Mouse (Mus musculus): ENCODE measurements around the gene Qk.

The Qk gene

GRCm38 (mm10) chr17:10319685-10320455 lies at the start of gene Qk:
Gene Qk (minus strand): TSS chr17:10319854.
- DNase-seq (ENCODE audit: inconsistent ontology term) = peak; percentile 96

- no peak for DNase-seq (ENCODE audit: inconsistent ontology term)
These were observed 47.4 kb upstream of the Qk start for GRCm38 (mm10) chr17:10367044-10367443.

- DNase-seq (ENCODE audit: inconsistent ontology term) = no peak
These were observed 46.9 kb upstream of the Qk start for GRCm38 (mm10) chr17:10366577-10366976.

DNA sequence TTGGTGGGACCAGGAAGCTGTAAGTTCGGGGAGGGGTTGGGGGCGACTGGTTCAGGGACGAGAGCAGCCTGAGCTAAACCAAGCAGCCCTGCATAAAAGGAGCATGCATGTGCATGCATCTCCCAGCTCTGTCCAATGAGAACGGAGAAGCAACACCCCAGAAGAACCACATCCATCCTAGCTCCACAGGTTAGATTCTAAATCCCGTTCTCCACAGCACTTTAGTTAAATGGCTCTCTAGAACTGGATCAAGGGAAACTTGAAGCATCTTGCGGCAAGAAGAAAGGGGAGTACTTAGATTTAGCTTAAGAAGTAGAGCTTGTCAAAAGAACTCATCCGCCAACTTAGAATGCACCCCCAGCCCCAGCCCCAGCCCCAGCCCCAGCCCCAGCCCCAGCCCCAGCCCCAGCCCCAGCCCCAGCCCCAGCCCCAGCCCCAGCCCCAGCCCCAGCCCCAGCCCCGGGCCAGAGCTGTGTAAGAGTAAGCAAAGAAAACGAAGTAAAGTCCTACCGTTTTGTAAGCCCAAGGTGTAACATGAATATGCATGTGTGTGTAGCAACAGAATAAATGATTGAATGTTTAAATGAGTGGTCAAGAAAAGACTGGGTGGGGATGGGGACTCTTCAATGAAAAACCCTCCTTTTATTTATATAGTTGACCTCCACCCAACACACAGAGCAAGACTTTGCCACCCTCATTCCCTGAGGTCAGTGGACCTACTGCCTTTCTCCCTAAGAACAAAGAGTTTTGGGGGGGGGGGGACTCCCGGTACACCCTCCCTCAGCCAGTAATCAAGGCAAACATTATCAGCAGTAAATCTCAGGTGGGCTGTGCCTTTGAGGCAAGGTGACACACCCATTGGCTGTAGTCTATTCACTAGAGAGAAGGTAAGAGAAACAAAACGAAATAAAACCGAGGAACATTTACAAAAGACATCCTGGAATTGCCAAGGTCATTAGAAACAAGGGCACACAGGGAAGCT lies 46.1 kb upstream of the Qk start:
- DNase-seq (ENCODE audit: inconsistent ontology term) = no peak

- no peak for DNase-seq (ENCODE audit: inconsistent ontology term)
These were observed 43.5 kb upstream of the Qk start for GRCm38 (mm10) chr17:10363151-10363550.

DNA sequence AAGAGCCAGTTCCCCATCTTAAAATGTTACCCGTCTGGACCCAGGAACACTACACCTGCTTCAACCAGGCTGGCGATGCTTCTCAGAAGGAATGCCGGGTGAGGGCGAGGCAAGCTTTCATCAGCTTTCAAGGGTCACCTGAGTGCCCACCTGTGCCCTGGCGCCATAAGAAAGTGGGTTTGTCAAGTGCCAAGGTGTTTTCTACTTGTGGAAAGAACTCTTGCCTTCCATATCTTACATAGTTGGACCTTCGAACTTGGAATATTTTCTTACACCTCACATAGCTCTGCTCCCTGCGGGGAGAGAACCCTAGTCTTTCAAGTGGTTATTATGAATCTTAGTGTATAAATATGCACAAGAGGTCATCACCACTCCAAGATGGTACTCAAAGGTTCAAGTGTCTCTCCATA lies 42.2 kb upstream of the Qk start:
- no peak for DNase-seq (ENCODE audit: inconsistent ontology term)

GRCm38 (mm10) chr17:10360738-10361137 lies 41.1 kb upstream of the Qk start:
- peak; percentile 96 for DNase-seq (ENCODE audit: inconsistent ontology term)

GRCm38 (mm10) chr17:10359466-10359865 lies 39.8 kb upstream of the Qk start:
- DNase-seq (ENCODE audit: inconsistent ontology term) = no peak

DNA sequence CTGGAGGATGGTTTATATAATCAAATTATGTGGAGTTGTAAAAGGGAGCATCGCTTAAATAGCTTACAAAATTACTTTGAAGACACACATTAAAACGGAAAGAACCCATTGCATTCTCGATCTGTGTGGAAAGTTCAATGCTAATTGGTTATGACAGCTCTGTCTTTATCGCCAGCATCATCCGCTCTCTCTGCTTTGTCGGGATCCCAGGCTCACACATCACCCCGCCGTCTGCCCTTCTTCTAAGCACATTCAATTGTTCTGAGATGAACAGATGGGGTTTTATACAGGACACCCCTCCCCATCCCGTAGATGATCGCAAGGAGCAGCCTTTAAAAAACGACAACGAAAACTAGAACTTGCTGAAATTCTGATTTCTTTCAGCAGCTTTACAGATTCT lies 37.7 kb upstream of the Qk start:
- DNase-seq (ENCODE audit: inconsistent ontology term) = peak; percentile 77

DNA sequence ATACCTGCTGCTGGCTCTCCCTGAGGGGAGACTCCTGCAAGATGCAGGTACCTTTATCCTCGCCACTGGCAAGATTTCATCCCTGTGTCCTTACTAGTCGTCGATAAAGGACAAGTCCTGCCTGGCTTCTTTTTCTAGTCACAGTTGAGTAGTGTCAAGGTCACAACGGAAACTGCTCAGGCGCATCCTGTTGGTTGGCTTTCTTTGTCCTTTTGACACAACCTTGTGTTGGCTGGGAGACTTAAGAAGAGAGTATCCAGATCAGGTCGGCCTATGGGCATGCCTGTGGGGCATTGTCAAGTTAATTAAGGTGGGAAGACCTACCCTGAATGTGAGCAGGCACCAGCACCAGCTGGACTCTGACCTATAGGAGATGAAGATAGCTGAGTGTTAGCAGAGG lies 36.6 kb upstream of the Qk start:
- DNase-seq (ENCODE audit: inconsistent ontology term) = no peak

- no peak for DNase-seq (ENCODE audit: inconsistent ontology term)
These were observed 36.1 kb upstream of the Qk start for GRCm38 (mm10) chr17:10355746-10356145.

GRCm38 (mm10) chr17:10338286-10338685 lies 18.6 kb upstream of the Qk start:
- no peak for DNase-seq (ENCODE audit: inconsistent ontology term)

DNA sequence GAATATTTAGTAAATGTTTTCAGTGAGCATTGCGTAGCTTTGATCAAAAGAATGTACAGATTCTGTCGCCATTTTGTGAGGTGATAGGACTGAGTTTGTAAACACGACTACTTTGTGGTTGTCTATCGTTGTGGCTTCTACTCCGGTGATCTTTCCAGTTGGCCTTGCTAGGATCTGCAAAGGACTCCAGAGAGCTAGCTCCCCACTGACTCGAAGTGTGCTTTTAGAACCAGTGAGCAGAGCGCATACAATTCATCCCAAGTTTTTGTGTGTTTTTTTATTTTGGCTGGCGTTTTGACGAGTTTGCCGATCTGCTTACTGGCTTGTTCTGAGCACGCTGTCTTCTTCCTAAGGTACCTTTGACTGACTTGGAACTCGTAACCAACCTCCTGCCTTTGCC lies 16.9 kb upstream of the Qk start:
- DNase-seq (ENCODE audit: inconsistent ontology term) = no peak

DNA sequence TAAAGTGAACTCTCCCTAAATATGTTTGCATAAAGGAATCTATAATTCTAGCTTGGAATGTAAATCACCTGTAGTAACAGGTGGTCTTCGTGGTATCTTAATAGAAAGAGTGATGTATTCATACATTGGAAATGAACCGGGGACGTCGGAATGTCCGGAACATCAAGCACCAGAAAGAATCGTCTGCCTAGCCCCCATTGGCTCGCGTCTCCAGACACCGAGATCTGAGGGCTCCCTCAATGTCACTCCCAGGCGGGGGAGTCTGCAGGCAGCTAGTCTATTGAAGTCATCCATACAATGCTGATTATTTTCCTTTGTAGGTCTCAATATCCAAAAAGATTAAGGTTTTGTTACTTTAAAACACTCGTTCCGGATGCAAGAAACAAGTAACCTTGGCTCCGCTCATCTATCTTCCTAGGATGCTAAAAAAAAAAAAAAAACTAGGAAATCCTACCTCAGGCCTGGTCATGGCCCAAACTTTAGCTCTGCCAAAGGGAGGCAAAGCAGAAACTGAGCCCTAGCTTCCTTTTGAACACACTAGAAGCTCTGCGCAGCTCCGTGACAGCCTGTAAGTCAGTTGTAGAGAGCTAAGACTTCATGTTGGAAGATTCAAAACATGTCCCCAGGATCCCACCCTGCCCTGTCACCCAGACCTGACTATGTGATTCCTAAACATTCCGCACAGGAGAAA lies 16.3 kb upstream of the Qk start:
- no peak for DNase-seq (ENCODE audit: inconsistent ontology term)

- peak; percentile 78 for DNase-seq (ENCODE audit: inconsistent ontology term)
These were observed 15.5 kb upstream of the Qk start for GRCm38 (mm10) chr17:10334957-10335690.

- no peak for DNase-seq (ENCODE audit: inconsistent ontology term)
These were observed 14.8 kb upstream of the Qk start for GRCm38 (mm10) chr17:10334481-10334880.

DNA sequence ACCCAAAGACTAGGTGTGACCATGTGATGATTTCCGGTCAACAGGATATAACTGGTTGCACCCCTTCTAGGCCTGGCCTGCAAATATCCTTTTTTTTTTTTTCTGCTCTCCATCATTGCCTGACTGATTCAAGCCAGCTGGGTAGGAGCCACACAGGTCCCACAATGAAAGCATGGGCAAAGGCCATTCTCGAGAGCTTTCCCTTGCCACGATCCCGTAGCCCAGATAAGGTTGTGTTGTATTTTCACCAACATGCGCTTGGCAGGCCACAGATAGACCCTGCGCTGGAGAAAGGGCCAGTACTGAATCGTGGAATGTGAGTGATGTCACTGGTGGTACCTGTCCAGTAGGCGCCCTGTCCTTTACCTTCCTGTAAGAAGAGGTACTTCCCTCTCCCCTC lies 13.7 kb upstream of the Qk start:
- no peak for DNase-seq (ENCODE audit: inconsistent ontology term)

- no peak for DNase-seq (ENCODE audit: inconsistent ontology term)
These were observed 12.5 kb upstream of the Qk start for GRCm38 (mm10) chr17:10332127-10332526.

DNA sequence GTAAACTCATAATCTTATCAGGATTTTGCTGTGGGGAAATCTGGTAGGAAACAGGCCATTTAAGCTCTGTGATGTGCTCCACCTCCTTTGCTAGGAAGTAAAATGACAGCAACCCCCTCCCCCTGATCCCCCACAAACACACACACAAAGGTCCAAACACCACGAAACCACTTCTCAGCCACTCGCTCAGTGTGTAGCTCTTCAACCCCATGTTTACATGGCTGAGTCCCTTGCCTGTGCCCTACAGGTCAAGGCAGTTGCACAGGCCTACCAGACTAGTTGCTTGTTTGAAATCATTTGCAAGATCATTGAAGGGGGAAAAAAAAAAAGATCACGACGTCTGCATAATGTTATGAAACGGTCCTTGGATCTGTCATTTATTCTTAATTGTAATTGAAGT lies 9.8 kb upstream of the Qk start:
- no peak for DNase-seq (ENCODE audit: inconsistent ontology term)

GRCm38 (mm10) chr17:10328544-10329100 lies 9.0 kb upstream of the Qk start:
- DNase-seq (ENCODE audit: inconsistent ontology term) = no peak

- no peak for DNase-seq (ENCODE audit: inconsistent ontology term)
These were observed 8.0 kb upstream of the Qk start for GRCm38 (mm10) chr17:10327584-10328210.
